Mouse (Mus musculus) stomach, embryonic 14.5 days (tissue): ENCODE measurements around the gene Bcl3. TPM values are rescaled to one million over a fixed set of nuclear protein-coding genes. Genes with fewer than 3 reads are reported as not detected.

Source experiments
- ATAC-seq: fragments of 200-750 bp; cut with Nextera tagmentation; 2 replicates; pipeline ENCODE4 v1.8.0; 2017; ENCODE audit warnings: low read depth, moderate TSS enrichment; ENCODE audit not compliant: insufficient number of reproducible peaks, insufficient read depth, low FRiP score
- H3K27ac ChIP-seq: fragments of 300-500 bp; sonication (generic); 2 replicates; pipeline ENCODE4 v1.5.1; 2014; ENCODE audit warnings: mild to moderate bottlenecking, low read length, moderate library complexity, mixed read lengths
- H3K27me3 ChIP-seq: fragments of 300-500 bp; sonication (generic); 2 replicates; pipeline ENCODE4 v1.6.1; 2014; ENCODE audit warnings: low read length, control low read depth, mixed read lengths; ENCODE audit not compliant: control insufficient read depth, insufficient read depth
- H3K36me3 ChIP-seq: fragments of 300-500 bp; sonication (generic); 2 replicates; pipeline ENCODE4 v1.6.1; 2014; ENCODE audit warnings: mild to moderate bottlenecking, control low read depth, low read length, moderate library complexity, mixed read lengths; ENCODE audit not compliant: control insufficient read depth, insufficient read depth
- H3K4me1 ChIP-seq: fragments of 300-500 bp; sonication (generic); 2 replicates; pipeline ENCODE4 v1.6.1; 2014; ENCODE audit warnings: low read length, control low read depth, mixed read lengths; ENCODE audit not compliant: control insufficient read depth, insufficient read depth
- H3K4me2 ChIP-seq: fragments of 300-500 bp; sonication (generic); replicated peaks from 2 replicates; pipeline ENCODE4 v1.6.1; 2014; ENCODE audit warnings: low read depth, low read length, control low read depth
- H3K4me3 ChIP-seq: fragments of 300-500 bp; sonication (generic); 2 replicates; pipeline ENCODE4 v1.5.1; 2014; ENCODE audit warnings: low read depth, low read length, control low read depth
- H3K9ac ChIP-seq: fragments of 300-500 bp; sonication (generic); replicated peaks from 2 replicates; pipeline ENCODE4 v1.6.1; 2014; ENCODE audit warnings: low read depth, mild to moderate bottlenecking, control low read depth, low read length, moderate library complexity, mixed read lengths
- H3K9me3 ChIP-seq: fragments of 300-500 bp; sonication (generic); 2 replicates; pipeline ENCODE4 v1.6.1; 2016; ENCODE audit warnings: low read depth, low read length, control low read depth; ENCODE audit not compliant: control insufficient read depth
- WGBS: fragments of 180-500 bp; shearing (Covaris S2); extraction: QIAGEN DNeasy Blood & Tissue Kit; methylation state at CpG from one replicate; pipeline ENCODE4 v1.1.7; 2014; 5-methylcytosine and 5-hydroxymethylcytosine counted together
- polyA plus RNA-seq: library from polyadenylated mRNA; unstranded; fragments of >200 nt; fragmentation: Nextera tagmentation; extraction: Ambion mirVana; gene quantifications from 2 replicates; pipeline ENCODE4 v1.2.1, GENCODE M21; 2014

Bcl3 gene
- polyA plus RNA-seq, 1 experiment from 2014 or later, result 10.7 TPM

- no peaks in the 10 kb centered on the region for H3K9me3 ChIP-seq
- H3K4me2 ChIP-seq, result no peak overlapping the region
- no peaks in the 10 kb centered on the region for H3K27me3 ChIP-seq
- H3K27ac ChIP-seq, result no peak overlapping the region
- WGBS, result 55% methylated on average over 10 of the region's 10 CpGs
- H3K4me1 ChIP-seq, result no peaks in the 10 kb centered on the region
- H3K4me3 ChIP-seq, result no peak overlapping the region
- H3K9ac ChIP-seq, result no peak overlapping the region
- ATAC-seq, result no peak
- H3K36me3 ChIP-seq, result no peaks in the 10 kb centered on the region
Measured at GRCm38 (mm10) chr7:19859740-19860139, 37.2 kb upstream of the Bcl3 start.

- Histone ChIP-seq H3K4me2 (no peak overlapping the region), H3K36me3 (no peaks in the 10 kb centered on the region), H3K4me3 (no peak overlapping the region), H3K4me1 (no peaks in the 10 kb centered on the region), H3K27ac (no peak overlapping the region), H3K9me3 (no peaks in the 10 kb centered on the region), H3K9ac (no peak overlapping the region), H3K27me3 (no peaks in the 10 kb centered on the region)
- 87% methylated on average over 6 of the region's 6 CpGs for WGBS
- ATAC-seq, result no peak
Measured at GRCm38 (mm10) chr7:19856283-19856682, 33.7 kb upstream of the Bcl3 start.

- Histone ChIP-seq H3K4me3 (no peak overlapping the region), H3K27ac (no peak overlapping the region), H3K36me3 (no peaks in the 10 kb centered on the region), H3K9ac (no peak overlapping the region), H3K4me2 (no peak overlapping the region), H3K9me3 (no peaks in the 10 kb centered on the region), H3K4me1 (no peaks in the 10 kb centered on the region), H3K27me3 (no peaks in the 10 kb centered on the region)
- no peak for ATAC-seq
- WGBS, result 80% methylated on average over 5 of the region's 5 CpGs
Measured at GRCm38 (mm10) chr7:19855663-19856062, 33.1 kb upstream of the Bcl3 start.

GRCm38 (mm10) chr7:19853526-19853925 is 31.0 kb upstream of the Bcl3 start:
- no peak overlapping the region for H3K9ac ChIP-seq
- H3K36me3 ChIP-seq, result no peaks in the 10 kb centered on the region
- no peak for ATAC-seq
- H3K27me3 ChIP-seq, result no peaks in the 10 kb centered on the region
- H3K4me3 ChIP-seq, result no peak overlapping the region
- WGBS, result 86% methylated on average over 20 of the region's 20 CpGs
- H3K9me3 ChIP-seq, result no peaks in the 10 kb centered on the region
- H3K4me1 ChIP-seq, result no peaks in the 10 kb centered on the region
- H3K27ac ChIP-seq, result no peak overlapping the region
- no peak overlapping the region for H3K4me2 ChIP-seq

GRCm38 (mm10) chr7:19851858-19852570 is 29.4 kb upstream of the Bcl3 start, which contains the start of gene Gm19345:
Gm19345 (plus strand) TSS chr7:19852003.
- H3K27me3 ChIP-seq, result no peaks in the 10 kb centered on the region
- H3K27ac ChIP-seq, result no peak within 1 kb of the TSS
- ATAC-seq, result peak; percentile 73
- peak within 1 kb of the TSS; percentile 28 for H3K4me2 ChIP-seq
- H3K9me3 ChIP-seq, result no peaks in the 10 kb centered on the region
- no peak within 1 kb of the TSS for H3K9ac ChIP-seq
- WGBS, result 4% methylated on average over 33 of the region's 33 CpGs
- H3K4me3 ChIP-seq, result peak within 1 kb of the TSS; percentile 14
- H3K36me3 ChIP-seq, result no peaks in the 10 kb centered on the region
- no peaks in the 10 kb centered on the region for H3K4me1 ChIP-seq

GRCm38 (mm10) chr7:19844521-19845171 is 22.1 kb upstream of the Bcl3 start:
- Histone ChIP-seq H3K36me3 (no peaks in the 10 kb centered on the region), H3K4me3 (no peak overlapping the region), H3K4me1 (no peaks in the 10 kb centered on the region), H3K4me2 (no peak overlapping the region), H3K9me3 (no peaks in the 10 kb centered on the region), H3K27me3 (no peaks in the 10 kb centered on the region), H3K9ac (no peak overlapping the region), H3K27ac (no peak overlapping the region)
- 69% methylated on average over 15 of the region's 15 CpGs for WGBS
- ATAC-seq, result no peak

- Histone ChIP-seq H3K27ac (no peak overlapping the region), H3K9me3 (no peaks in the 10 kb centered on the region), H3K4me2 (no peak overlapping the region), H3K9ac (no peak overlapping the region), H3K27me3 (no peaks in the 10 kb centered on the region), H3K36me3 (no peaks in the 10 kb centered on the region), H3K4me3 (no peak overlapping the region), H3K4me1 (no peaks in the 10 kb centered on the region)
- ATAC-seq, result peak; percentile 59; the same call in 1 of the 2 replicates
- WGBS, result 6% methylated on average over 11 of the region's 11 CpGs
Measured at GRCm38 (mm10) chr7:19843561-19843960, 21.0 kb upstream of the Bcl3 start.

- 30% methylated on average over 19 of the region's 19 CpGs for WGBS
- H3K27me3 ChIP-seq, result no peaks in the 10 kb centered on the region
- no peak for ATAC-seq
- no peaks in the 10 kb centered on the region for H3K9me3 ChIP-seq
- H3K4me1 ChIP-seq, result no peaks in the 10 kb centered on the region
- H3K36me3 ChIP-seq, result no peaks in the 10 kb centered on the region
- no peak overlapping the region for H3K4me3 ChIP-seq
- H3K9ac ChIP-seq, result no peak overlapping the region
- H3K4me2 ChIP-seq, result no peak overlapping the region
- H3K27ac ChIP-seq, result no peak overlapping the region
Measured at GRCm38 (mm10) chr7:19842885-19843504, 20.4 kb upstream of the Bcl3 start.
